16 mouse cellular contexts compared by ENCODE assay signal in the genomic region with DNA sequence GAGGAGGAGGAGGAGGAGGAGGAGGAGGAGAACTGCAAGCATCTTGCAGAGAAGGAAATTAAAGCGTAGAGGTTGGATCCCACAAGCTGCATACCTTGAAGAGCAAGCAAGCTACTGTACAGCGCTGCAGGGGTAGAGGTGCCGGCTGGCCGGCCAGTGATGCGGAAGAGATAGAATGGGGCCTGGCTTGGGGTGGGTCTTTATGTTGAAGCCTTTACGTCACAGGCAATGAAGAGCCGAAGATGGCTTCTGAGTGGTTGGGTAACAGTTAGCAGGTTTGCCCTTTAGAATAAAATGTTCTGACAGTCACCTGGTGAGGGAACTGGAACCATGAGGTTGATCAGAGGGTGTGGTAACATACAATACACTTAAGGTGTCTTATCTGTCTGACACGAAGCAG.
"Had no signal": no experiment of that assay in that cellular context is flagged by ENCODE, and none has a peak within 500 bp of the region (broad histone marks: within the 10 kb centered on the region; RNA-seq: fewer than 3 reads in every experiment).

No protein-coding gene starts in this region.

- H3K4me3 ChIP-seq: kidney, embryonic 15.5 days; limb, embryonic 13.5 days; midbrain, embryonic 15.5 days; neural tube, embryonic 12.5 days had no signal

- DNase-seq: kidney, adult 18-20 months; kidney, postnatal 14 days; layer of hippocampus, adult 9-11 months; layer of hippocampus, postnatal 36 days; left cerebral cortex, postnatal 4 days; lung, adult 2 months; lung, postnatal 36 days; right cerebral cortex, adult 18-20 months; right cerebral cortex, postnatal 25 days; thymus, postnatal 14 days had no signal

- ATAC-seq: lung, postnatal 0 days; midbrain, embryonic 15.5 days had no signal

- H3K27ac ChIP-seq: kidney, embryonic 15.5 days; limb, embryonic 13.5 days; liver, embryonic 14.5 days; midbrain, embryonic 15.5 days; neural tube, embryonic 12.5 days had no signal
